Mouse (Mus musculus): ENCODE results near the gene Tnfsf11. TPM values are rescaled to one million over a fixed set of nuclear protein-coding genes. Genes with fewer than 3 reads are reported as not detected.

Gene Tnfsf11
- total RNA-seq, 2 experiments from 2014 or later = not detected

DNA sequence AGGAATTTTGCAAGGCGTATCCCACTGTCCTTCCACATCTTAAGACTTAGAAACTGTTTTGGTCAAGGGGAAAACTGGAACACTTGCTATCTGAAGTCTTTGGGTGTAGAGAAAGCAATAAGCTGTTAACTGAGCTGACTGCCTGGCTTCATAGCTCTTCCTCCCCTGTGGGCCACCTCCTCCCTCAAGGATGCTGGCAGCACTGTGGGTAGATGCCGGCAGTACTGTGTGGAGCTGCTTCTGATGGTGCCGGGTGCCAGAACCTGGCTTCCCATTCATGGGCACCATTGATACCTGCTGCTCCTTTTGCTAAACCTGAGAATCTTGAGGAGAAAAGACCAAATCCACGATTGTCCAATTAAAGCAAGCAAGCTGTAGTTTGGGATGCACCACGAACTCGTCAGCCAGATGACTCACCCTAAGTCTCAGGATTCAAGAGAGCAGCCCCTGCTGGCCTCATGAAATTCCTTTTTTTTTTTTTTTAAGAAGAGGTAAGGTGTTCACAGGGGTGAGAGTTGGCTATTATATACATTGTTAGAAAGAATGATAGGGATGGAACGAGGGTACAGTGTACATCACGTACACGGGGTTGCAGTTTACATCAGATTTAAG is 17.8 kb downstream of the Tnfsf11 start:
- no peak for DNase-seq
- intact Hi-C loops (cut with DNase I; ENCODE audit: low total_unique reads) = no loop called here

DNA sequence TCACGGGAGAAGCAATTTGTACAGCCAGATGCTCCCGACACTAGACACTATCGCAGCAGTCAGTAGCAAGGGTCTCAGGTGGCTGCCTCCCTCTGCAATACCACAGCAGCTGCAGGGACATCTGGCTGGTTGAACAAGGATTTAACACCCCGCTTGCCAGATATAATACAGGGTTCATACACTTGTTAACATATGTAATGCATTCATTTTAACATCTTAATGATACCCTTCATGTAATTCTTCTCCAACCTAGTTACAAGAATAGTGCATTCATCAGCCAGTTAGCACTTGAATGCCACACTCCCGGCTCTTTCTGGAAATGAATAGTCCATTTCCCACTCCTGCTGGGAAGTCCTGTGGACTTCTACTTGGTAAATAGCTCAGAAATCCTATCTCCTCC is 18.9 kb downstream of the Tnfsf11 start:
- intact Hi-C loops (cut with DNase I; ENCODE audit: low total_unique reads) = no loop called here
- no peak for DNase-seq

DNA sequence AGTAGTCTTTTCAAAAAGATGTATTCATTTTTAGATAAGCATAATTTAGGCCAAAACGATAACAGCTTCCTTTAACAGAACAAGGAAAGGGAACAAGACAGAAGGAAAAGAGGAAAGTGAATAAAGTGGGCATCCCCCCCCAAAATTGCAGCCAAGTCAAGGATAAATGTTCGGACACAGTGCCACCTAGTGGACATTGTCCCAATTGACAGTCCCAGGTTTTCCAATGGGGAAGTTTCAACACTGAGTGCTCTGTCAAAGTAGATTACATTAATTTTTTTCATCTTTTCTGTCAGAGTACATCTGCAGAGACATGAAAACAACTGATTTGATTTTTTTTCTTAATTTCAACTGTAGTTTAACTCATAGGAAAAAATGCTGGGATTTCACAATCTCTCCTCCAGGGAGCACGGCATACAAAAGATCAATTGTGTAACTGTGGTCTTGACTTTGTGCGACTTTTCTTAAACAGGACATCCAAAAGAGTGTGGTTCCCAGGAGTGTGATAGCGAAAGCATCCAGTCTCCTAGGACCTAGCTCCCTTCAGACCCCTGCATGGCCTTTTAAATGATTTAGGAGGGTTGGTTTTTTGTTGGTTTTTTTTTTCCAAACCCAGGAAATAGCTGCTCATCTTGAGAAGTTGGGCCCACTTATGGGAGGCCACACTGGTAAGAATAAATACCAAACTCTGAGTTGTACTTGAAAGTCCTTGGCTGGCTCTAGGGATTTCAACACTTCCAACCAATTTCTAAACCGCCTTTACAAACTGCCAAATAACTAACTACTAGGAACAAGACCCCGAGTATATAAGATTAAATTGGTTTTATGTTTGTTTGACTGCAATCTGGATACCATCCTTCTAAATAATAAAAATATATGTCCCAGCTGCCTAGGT is 19.7 kb downstream of the Tnfsf11 start:
- intact Hi-C loops (cut with DNase I; ENCODE audit: low total_unique reads) = no loop called here

DNA sequence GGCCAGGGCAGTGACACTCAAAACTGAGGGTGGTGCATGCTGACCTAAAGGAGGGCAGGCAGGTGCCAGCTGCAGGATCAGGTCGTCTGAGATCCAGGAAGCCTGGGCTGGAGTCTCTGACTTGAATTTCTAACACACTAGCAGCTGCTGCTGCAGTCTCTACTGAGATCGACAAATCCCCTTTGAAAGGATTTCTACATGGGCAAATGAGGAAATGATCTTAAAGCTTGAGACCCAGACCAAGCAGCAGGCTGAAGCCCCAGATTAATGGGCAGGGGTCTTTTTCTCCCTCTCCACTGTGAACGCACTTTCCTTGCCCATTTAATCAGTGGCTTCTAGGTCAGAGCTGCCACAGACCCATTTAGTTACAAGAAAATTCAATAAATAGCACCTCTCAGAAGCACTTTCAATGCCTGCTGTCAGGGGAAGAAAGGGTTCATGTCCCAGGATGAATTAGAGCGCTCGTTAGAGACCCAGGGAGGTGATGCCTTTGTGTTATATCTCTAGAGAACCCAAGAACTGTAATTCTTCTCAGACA is 21.8 kb downstream of the Tnfsf11 start:
- intact Hi-C loops (cut with DNase I; ENCODE audit: low total_unique reads) = no loop called here

More for the DNA sequence above, 19.7 kb downstream of the Tnfsf11 start:
- no peak for DNase-seq

DNA sequence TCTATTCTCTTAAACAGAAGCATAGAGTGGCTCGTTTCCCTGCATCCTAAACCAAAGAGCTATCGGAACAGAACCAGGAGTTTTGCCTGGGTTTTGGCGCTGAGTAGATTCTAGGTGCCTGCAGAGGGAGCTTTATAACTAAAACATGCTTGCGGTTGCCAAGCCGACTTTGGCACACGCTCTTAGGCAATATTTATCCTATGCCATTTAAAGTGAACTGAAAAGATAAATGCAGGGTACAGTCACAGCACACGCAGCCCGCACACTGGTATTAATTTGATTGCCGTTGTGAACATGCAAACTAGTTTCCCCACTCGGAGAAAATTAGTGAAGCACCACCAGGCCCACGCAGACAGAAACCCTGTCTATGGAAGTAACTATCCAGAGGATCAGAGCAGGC is 25.4 kb downstream of the Tnfsf11 start:
- no peak for DNase-seq
- intact Hi-C loops (cut with DNase I; ENCODE audit: low total_unique reads) = no loop called here

More for the DNA sequence above, 21.8 kb downstream of the Tnfsf11 start:
- no peak for DNase-seq

DNA sequence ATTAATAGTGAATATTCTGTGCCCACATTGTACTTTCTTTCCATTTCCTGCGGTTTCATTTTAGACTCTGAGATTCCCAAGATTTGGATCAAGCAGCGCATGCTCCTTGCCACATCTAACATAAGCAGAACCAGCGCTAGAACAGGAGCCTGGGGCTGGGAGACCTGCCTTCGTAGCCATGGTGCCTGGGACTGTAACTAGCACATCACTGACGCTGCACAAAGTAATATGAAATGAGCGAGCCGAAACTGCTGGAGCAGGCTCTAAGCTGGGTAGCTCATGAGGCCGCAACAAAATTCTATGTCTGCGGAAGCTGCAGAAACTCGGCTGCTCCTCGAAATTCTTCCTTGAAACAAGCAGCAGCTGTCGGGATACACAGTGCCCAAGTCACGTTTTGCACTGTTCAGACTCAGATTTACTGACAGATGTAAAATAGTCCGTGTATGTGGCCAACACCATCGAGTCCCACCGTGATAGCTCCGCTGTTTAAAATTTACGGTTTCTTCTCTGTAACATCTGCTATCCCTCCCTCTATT is 31.4 kb downstream of the Tnfsf11 start:
- no peak for DNase-seq
- intact Hi-C loops (cut with DNase I; ENCODE audit: low total_unique reads) = no loop called here

DNA sequence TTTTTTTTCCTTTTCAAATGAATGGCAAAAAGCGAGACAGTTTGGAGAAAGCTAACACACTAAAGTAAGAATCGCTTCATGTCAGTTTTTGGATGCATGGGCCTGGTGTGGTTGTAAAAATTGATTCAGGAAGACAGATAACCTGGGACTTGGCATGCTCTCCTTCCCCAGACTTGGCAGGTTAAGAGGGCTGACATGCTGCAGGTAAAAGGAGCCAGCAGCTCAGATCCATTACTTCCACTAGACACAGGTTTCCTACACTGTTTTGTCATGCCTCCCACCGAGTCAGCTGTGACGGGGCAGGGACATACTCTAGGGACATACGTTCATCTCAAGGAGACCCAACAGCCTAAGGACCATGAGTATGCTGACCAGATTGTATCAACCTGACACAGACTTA is 33.0 kb downstream of the Tnfsf11 start:
- no peak for DNase-seq
- intact Hi-C loops (cut with DNase I; ENCODE audit: low total_unique reads) = no loop called here

DNA sequence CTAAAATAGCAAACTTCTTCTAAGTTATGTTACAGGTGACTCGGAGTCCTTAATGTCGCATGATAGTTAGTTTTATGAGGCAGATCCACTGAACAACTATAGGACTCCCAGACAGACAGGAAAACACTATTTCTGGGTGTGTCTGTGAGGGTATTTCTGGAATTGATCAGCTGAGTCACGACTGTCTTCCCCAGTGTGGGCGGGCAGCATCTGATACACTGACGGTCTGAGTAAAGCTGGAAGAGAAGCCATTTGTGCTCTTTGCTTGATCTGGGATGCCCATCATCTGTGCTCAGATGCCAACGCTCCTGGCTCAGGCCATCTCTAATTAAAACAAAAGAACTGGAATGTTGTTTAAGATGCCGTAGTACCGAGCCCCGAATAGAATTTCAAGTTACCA is 33.7 kb downstream of the Tnfsf11 start:
- intact Hi-C loops (cut with DNase I; ENCODE audit: low total_unique reads) = no loop called here
- no peak for DNase-seq

DNA sequence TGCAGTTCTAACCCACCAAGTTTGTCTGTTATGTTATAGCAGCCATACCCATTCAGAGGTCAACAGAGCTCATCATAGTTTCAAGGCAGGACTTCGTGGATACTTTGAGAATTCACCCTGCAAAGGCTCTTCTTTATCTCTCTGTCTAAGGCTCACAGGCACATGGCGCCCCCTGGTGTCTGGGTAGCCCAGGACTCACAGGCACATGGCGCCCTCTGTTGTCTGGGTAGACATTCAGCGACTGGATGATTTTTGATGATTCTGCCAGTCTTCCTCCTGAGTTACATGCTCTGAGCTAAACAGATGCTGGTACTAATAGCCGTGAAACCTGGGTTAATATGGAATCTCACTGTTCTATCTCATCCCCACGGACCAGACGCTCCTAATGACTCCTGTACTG is 34.3 kb downstream of the Tnfsf11 start:
- intact Hi-C loops (cut with DNase I; ENCODE audit: low total_unique reads) = no loop called here
- DNase-seq = peak; percentile 22

DNA sequence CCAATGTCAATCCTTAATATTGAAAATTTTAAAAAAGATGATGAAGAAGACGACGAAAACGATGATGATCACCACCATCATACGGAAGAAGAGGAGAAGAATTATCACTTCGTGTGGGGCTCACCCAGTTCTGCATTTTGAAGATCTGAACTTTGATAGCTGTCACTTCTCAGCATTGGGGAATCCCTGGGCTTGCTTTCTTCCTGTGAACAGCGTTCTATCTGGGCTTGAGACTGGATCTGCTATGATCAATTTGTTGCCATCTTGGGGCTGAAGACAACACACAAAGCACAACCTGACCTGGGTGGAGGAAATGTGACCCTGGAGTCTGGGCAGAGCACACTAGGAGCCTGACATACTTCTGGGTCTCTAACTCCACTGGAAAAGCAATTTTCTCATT is 43.0 kb downstream of the Tnfsf11 start:
- intact Hi-C loops (cut with DNase I; ENCODE audit: low total_unique reads) = no loop called here
- DNase-seq = no peak

DNA sequence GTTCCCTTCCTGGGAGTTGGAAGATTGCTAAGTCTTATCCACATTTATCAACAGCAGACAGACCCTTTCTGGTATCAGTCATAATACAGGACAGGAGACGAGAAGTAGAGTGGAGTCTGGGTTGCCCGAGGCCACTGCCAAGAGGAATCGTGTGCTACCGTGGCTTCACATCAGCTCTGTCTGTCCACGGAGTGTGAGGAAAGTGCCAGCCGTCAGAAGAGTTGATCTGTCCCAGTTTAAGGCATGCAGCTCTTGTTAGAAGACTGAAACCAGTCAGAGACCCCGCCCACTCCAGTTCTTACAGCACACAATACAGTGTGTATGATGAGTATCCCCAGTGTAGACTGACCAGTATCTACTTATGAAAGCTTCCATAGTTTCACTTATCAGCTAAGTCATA is 45.2 kb downstream of the Tnfsf11 start:
- DNase-seq = no peak
- intact Hi-C loops (cut with DNase I; ENCODE audit: low total_unique reads) = no loop called here

DNA sequence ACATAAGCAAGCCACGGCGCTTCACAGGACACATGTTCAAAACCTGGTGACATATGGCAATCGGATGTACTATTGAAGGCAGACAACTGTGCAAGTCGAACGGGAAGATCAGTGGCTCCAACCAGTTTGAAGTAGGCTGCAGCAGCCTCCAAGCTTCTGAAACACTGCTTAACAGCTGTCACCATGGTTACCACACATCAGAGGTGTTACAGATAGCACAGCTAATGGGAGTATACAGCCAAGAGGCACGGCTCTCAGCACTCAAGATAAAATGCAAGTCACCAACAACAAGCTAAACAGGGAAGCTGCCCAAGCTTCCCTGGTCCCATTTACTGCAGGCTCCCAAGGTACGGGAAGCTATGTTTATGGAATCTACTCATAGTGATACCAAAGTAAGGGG is 46.6 kb downstream of the Tnfsf11 start:
- DNase-seq = no peak
- intact Hi-C loops (cut with DNase I; ENCODE audit: low total_unique reads) = no loop called here

DNA sequence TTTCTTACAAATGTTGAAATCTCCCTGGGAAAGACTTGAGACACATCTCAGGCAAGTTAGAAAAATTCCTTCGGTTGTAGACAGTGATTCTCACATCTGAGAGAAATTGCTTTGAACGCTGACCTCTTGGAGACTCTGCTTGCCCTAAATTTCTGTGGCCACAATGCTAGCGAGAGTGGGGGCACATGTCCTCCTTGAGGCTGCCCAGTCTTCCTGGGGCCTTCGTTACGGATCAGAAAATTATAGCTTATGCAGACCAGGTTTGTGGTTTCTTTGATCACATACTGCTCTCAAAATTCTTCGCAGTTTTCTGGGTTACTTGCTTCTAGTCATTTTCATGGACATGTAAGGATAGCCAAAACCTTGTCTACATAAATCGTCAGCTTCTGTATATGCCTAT is 53.8 kb downstream of the Tnfsf11 start:
- intact Hi-C loops (cut with DNase I; ENCODE audit: low total_unique reads) = no loop called here
- DNase-seq = no peak

DNA sequence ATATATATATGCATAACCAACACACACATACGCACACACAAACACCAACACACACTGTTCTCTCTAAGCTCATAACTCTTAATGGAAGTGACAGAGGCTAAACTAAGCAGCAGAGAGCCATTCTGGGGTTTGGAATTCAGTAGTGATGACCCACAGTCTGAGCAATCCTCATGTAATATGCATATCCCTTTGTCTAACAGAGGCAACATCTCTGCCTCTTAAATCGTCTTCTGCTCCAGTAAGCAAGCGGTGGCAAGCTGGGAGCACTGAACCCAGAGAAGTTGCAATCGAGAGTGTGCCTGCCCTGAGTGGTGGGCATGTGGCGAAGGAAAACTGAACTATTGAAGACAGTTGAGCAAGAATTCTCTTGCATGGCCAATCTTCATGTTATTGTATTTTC is 61.2 kb downstream of the Tnfsf11 start:
- intact Hi-C loops (cut with DNase I; ENCODE audit: low total_unique reads) = no loop called here
- DNase-seq = no peak

DNA sequence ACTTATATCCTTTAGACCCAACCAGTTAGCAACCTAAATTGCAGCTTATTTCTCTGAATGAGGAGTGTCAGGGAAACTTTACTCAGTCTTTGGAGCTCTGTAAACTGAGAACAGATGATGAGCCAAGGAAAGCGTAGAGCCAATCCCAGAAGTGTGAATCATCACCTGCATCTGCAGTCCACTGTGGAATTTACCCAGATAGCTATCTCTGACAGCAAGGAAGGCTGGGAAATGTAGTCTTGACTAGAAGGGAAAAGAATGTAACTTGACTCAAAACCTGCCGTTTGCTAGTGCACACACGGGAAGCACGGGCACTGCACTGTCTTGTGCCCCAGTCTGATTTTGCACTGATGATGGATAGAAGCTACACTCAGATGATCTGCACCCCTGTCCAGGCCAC is 63.0 kb downstream of the Tnfsf11 start:
- intact Hi-C loops (cut with DNase I; ENCODE audit: low total_unique reads) = no loop called here
- no peak for DNase-seq

DNA sequence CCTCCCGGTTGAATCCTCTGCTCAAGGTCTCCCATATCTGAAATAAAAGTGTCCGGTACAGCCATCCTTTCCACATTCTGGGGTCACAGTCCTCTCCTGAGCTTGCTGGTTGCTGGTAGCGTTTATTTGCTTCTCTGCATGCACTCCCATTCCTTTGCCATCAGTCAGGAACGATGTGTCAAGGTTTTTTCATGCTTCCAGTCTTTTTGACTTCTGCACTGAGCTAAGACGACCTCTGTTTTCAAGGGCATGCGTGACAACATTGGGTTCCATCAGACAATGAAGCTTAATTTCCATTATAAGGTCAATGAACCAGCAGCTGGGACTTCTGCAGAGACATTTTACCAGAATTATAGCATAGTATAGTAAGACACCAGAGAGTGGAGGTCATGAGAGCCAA is 68.5 kb downstream of the Tnfsf11 start:
- no peak for DNase-seq
- intact Hi-C loops (cut with DNase I; ENCODE audit: low total_unique reads) = no loop called here

DNA sequence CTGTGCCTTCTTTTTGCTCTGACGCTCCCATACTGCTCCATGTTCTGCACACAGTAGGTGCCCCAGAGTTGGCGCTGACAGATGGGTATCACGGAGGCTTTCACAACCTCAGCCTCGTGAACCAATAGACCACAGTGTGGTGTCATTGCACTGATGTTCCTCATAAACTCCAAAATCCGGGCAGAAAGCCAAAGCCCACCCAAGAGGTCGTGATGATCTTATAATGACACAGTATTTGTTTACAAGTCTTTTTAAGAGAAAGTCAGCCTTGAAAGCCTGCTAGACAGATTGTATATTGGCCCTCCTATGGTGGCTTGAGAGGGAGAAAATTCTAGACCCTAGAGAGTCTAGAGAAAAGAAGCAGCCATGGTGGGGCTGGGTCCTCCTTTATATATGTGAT is 70.6 kb downstream of the Tnfsf11 start:
- intact Hi-C loops (cut with DNase I; ENCODE audit: low total_unique reads) = no loop called here
- no peak for DNase-seq

DNA sequence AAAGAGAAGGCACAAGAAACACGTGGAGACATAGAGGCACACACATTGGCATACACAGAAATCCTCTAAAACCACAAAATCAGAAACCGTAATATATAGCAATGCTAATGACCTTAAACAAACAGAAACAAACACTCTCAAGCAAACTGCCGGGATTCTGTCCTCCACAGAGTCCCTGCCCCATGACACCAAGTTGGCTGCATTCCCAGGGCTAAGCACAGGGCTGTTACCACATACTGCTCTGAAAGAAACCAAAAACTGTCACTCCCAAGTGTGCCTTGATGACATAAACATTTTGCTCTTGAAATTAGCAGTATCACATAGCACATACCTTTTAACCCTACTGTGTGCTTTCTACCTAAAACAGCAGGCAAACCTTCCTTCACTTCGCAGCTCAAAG is 71.7 kb downstream of the Tnfsf11 start:
- DNase-seq = peak; percentile 23
- intact Hi-C loops (cut with DNase I; ENCODE audit: low total_unique reads) = no loop called here

DNA sequence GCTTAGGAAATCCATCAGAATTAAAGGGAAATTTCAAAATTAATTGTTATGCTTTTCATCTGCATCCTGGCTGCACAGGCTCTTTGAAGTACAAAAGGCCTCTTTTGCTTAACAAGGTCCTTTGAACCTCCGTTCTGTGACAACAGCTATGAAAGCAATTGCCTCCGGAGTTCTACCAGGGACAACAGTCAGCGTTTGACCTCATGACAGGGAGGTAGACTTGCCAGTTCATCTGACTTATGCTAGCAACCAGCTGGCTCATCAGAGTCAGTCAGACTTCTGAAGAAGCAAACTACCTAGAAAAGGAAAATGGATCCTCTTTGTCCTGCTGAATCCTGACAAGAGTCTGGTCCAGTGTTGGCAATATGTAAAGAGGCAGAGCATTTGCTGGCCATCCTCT is 72.5 kb downstream of the Tnfsf11 start:
- intact Hi-C loops (cut with DNase I; ENCODE audit: low total_unique reads) = no loop called here
- no peak for DNase-seq

DNA sequence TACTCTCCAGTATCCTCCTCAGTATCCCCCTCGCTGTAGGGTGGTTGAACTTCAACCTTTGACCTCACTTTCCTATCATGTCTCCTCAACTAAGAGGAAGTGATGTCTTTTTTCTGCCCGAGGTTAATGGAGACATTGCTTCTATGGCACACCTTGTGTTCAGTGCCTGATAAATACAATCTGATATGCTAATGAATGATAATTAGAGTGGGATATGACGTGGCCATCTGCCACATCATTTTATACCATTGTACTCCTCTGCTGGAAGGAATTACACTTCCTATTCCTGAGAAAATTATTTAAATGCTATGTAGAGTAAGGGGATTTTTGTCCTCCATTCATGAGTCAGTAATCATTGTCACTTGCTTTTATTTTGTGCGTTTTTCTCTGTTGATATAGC is 78.8 kb downstream of the Tnfsf11 start:
- DNase-seq = no peak
- intact Hi-C loops (cut with DNase I; ENCODE audit: low total_unique reads) = no loop called here

Measured in gastrocnemius, postnatal 14 days (tissue).